Mouse (Mus musculus) E14TG2a.4 (cell line): ENCODE results near the gene Pjvk.

ENCODE experiments used
- CTCF ChIP-seq: conservative IDR thresholded peaks from 2 replicates; pipeline ENCODE4 v1.5.1; 2014; ENCODE audit warnings: low read length
- NANOG ChIP-seq: IDR thresholded peaks from 2 replicates; pipeline ENCODE4 v1.6.1; 2014; ENCODE audit warnings: borderline replicate concordance, low read length, mixed read lengths
- POU5F1 ChIP-seq: IDR thresholded peaks from 2 replicates; pipeline ENCODE4 v1.6.1; 2014; ENCODE audit warnings: low read length, borderline replicate concordance

GRCm38 (mm10) chr2:76610326-76611104 is 37.8 kb upstream of the Pjvk start:
- no peak for TF ChIP-seq NANOG
- TF ChIP-seq CTCF: no peak
- TF ChIP-seq POU5F1: no peak
